Comparison of ENCODE assay signal across 14 mouse cellular contexts in the genomic region with DNA sequence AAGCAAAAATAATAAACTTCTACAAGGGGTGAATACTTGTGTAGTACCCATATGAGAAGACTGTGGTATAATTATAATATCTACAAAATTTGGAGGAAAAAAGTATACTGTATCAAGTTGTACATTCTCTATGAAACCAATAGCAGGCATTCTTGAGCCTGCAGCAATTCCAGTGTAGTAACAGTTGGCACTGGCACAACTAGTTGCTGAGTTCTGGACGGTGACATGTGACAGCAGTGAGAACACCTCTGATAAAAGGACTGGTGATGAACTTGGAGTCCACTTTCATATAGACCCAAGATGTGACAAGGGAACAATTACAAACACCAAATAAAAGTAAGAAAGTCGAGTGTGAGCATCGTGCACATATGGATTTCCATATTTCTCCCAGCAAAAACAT.
"Had no signal": no experiment of that assay in that cellular context is flagged by ENCODE, and none has a peak within 500 bp of the region (broad histone marks: within the 10 kb centered on the region; RNA-seq: fewer than 3 reads in every experiment).

No protein-coding gene starts in this region.

- H3K4me2 ChIP-seq: limb, embryonic 12.5 days; limb, embryonic 15.5 days; liver, embryonic 12.5 days; liver, embryonic 15.5 days; midbrain, embryonic 11.5 days had no signal

- H3K27me3 ChIP-seq: limb, embryonic 12.5 days; limb, embryonic 15.5 days; liver, embryonic 12.5 days; liver, embryonic 15.5 days had no signal

- H3K9ac ChIP-seq: limb, embryonic 12.5 days; limb, embryonic 15.5 days; liver, embryonic 12.5 days; liver, embryonic 15.5 days had no signal

- H3K27ac ChIP-seq: limb, embryonic 12.5 days; limb, embryonic 15.5 days; liver, embryonic 12.5 days; liver, embryonic 15.5 days had no signal

- H3K36me3 ChIP-seq: limb, embryonic 15.5 days had no signal

- DNase-seq: kidney, postnatal 14 days; kidney, postnatal 4 days; left cerebral cortex, postnatal 4 days; lung, adult 2 months; lung, postnatal 14 days; lung, postnatal 4 days; midbrain, embryonic 14.5 days; thymus, adult 18-20 months; thymus, postnatal 36 days had no signal

- ATAC-seq: liver, embryonic 12.5 days had no signal

- H3K9me3 ChIP-seq: limb, embryonic 12.5 days; limb, embryonic 15.5 days; liver, embryonic 12.5 days; liver, embryonic 15.5 days had no signal

- H3K4me3 ChIP-seq: limb, embryonic 12.5 days; limb, embryonic 15.5 days; liver, embryonic 12.5 days; liver, embryonic 15.5 days had no signal
